Mouse (Mus musculus): ENCODE results near the gene Tdrd3. TPM values are rescaled to one million over a fixed set of nuclear protein-coding genes. Genes with fewer than 3 reads are reported as not detected.

The Tdrd3 gene
- 10 to 100 TPM; 14.5 to 69.3 (median 53.6) TPM for total RNA-seq (2018; cell fraction: chromatin; rRNA removed)
- total RNA-seq (2018; cell fraction: cytosol; rRNA removed) = 10 to 100 TPM in 24 of 26 experiments, 1 to 10 TPM in 2; 8.5 to 18.2 (median 13.5) TPM
- total RNA-seq (2018; cell fraction: nucleus; rRNA removed) = 10 to 100 TPM in 23 of 26 experiments, 1 to 10 TPM in 3; 7.3 to 58.5 (median 24.9) TPM
- 11.4 to 21.7 TPM (median 13.5 TPM) in 3 replicates for polyA plus RNA-seq (2018)

DNA sequence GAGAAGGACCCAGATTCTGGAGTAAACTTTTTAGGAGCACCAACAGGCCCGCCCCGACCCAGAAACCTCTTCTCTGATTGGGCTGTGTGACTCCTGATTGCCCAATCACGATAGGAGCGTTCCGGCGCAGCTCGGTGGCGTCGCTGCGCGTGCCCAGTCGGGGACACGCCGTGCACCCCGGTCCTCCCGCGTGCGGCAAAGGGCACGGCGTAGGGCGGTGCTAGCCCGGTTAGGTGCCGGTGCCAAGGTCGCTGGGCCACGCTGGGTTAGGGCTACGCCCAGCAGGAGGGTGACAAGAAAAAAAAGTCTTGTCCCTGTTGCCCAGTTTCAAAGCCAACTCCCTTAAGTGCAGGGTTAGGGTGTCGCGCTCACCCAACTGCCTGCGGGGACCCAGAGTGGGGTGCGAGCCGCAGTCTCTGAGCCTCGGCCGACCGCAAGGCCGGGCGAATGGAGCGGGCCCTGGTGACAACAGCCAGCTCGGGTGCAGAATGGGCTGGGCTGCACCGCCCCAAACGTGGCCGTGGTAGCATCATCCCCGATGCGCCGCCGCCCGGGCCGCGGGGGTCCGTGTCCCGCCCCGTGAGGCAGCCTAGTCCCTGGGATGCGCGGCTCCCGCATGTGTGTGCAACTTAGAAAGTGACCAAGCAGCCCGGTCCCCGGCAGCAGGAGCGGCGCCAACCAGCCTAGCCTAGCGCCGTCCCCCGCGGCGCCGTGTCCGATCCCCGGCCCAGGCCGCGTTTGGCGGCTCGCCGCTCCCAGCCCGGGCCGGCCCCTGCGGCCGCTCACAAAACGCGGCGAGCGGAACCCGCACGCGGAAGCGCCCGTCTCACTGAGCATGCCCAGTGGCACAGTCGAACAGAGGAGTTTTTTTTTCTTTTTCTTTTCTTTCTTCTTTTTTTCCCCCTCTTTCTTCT, at the start of gene Tdrd3:
TSS of gene Tdrd3 (plus strand) at position 832 of the 914 bp plus-strand sequence.
- Histone ChIP-seq H3K27ac (peak within 1 kb of the TSS; percentile 63), H3K4me3 (ENCODE audit: inconsistent target) (peak within 1 kb of the TSS; percentile 66), H3K36me3 (ENCODE audit: inconsistent target) (no peaks in the 10 kb centered on the region), H3K79me2 (ENCODE audit: inconsistent target) (peaks cover 31% of the 10 kb centered on the region)
- 0% methylated on average over 85 of the region's 85 CpGs for WGBS (ENCODE audit: missing documents)

DNA sequence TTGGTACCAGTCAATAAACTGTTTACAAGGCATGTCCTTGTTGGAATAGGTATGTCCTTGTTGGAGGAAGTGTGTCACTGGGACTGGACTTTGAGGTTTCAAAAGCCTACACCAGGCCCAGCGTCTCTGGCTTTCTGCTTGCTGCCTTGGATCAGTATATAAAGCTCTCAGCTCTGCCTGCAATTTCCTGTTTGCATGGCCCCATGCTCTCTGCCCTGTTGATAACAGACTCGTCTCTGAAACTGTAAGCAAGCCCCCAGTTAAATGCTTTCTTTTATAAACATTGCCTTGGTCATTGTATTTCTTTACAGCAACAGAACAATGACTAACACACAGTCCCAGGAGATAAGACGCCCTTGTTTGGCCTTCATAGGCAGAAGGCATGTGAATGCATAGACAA, 49.3 kb upstream of the Tdrd3 start:
- WGBS (ENCODE audit: missing documents) = 60% methylated on average over 3 of the region's 3 CpGs
- no peak overlapping the region for H3K27ac ChIP-seq
- no peak overlapping the region for H3K4me3 ChIP-seq (ENCODE audit: inconsistent target)
- H3K36me3 ChIP-seq (ENCODE audit: inconsistent target) = no peaks in the 10 kb centered on the region
- H3K79me2 ChIP-seq (ENCODE audit: inconsistent target) = no peaks in the 10 kb centered on the region

DNA sequence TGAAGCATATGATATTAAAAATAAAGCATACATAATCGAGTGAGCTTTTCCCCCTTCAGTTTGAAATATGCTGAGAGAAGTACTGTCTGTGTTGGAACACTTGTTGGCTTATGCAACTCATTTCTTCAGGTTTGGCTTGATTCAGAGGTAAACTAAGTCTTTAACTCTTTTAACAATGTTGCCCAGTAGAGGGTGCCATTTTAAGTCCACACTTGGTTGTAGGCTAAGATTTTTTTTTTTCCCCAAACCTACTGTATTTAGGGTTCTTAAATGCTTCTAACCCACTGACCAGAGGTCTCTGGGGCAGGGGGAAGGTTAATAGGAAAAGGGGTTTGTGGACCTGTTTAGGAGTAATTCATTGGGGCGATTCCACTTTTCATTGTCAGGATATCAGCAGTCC, 33.4 kb upstream of the Tdrd3 start:
- Histone ChIP-seq H3K27ac (no peak overlapping the region), H3K36me3 (ENCODE audit: inconsistent target) (no peaks in the 10 kb centered on the region)
- 80% methylated on average over 2 of the region's 2 CpGs for WGBS (ENCODE audit: missing documents)

DNA sequence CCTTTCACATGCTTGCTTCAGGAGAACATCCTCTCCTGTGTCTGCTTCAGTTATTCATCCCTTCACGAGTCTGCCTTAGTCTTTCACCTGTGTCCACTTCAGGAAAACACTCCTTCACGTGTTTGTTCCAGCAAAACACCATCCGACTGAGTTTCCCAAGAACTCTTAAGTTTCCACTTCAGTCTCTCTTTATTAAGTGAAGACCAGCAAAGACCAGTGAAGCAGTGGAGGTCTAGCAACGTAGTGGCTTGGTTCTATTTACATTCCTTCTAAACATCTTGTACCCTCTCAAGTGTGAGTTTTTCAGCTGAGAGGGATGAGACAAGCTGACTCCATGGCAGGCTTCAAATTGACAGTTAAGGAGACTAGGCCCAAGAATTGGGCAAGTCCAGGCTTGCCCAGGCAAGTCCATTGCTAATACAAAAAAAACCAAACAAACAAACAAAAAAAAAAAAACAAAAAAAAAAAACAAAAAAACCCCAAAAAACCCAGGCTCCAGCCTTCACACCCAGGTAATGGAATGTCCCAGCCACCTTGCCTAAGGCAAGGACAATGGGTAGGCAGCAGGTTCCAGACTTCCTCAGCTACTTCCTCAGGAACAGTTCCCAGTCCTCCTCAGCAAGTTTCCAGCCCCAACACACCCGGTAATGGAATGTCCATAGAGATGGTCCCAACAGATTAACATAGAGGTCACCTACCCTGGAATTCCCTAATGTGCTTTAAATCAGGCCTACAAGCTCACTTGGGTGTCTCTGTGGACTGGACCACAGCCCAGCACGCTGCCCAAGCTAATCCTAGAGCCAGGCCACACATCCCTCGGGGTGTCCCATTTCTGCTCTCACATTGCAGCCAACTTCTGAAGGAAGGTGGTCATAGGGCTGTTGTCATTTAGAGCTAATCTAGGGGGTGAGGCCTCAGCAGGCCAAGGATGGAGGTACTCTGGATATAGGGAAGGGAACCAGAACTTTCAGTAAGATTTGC, 31.9 kb upstream of the Tdrd3 start:
- H3K4me3 ChIP-seq (ENCODE audit: inconsistent target) = no peak overlapping the region
- 83% methylated on average over 7 of the region's 7 CpGs for WGBS (ENCODE audit: missing documents)
- no peaks in the 10 kb centered on the region for H3K36me3 ChIP-seq (ENCODE audit: inconsistent target)
- no peak overlapping the region for H3K27ac ChIP-seq
- no peaks in the 10 kb centered on the region for H3K79me2 ChIP-seq (ENCODE audit: inconsistent target)

More for the DNA sequence above, 33.4 kb upstream of the Tdrd3 start:
- H3K79me2 ChIP-seq (ENCODE audit: inconsistent target) = no peaks in the 10 kb centered on the region
- H3K4me3 ChIP-seq (ENCODE audit: inconsistent target) = no peak overlapping the region

DNA sequence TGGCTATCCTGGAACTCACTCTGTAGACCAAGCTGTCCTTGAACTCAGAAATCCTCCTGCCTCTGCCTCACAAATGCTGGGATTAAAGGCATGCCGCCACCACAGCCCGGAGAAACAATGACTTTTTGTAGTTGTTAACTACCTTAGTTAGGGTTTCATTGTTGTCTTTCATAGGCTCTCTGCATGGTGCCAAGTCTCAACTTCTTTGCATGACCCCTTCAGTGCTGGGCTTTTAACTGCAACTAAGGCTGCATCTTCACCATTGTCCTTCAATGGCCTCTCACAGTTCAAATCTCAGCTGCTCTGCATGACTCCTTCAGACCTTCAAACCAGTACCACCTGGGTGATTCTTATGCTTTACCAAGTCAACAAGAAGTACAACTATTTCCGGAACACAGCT, 23.3 kb upstream of the Tdrd3 start:
- Histone ChIP-seq H3K27ac (no peak overlapping the region), H3K36me3 (ENCODE audit: inconsistent target) (no peaks in the 10 kb centered on the region), H3K4me3 (ENCODE audit: inconsistent target) (no peak overlapping the region), H3K79me2 (ENCODE audit: inconsistent target) (no peaks in the 10 kb centered on the region)
- WGBS (ENCODE audit: missing documents) = 96% methylated on average over 3 of the region's 3 CpGs

DNA sequence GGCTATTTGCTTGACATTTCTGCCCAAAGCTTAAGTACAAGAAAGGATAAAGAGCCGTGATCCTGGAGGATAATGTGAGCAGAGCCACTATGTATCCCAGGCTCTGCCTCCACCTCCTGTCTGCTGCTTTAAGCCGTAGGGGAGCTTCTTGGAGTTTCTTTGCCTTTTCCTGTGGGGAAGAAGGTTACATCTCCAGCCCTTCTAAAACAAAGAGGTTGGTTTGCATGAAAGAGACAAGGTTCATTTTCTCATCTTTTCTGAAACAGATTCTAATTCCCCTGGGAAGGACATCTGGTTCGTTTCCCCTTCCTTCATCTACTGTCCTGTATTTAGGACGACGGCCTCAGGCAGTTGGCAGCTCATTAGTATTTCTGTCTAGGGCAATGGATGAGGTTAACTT, 19.8 kb upstream of the Tdrd3 start:
- Histone ChIP-seq H3K79me2 (ENCODE audit: inconsistent target) (no peaks in the 10 kb centered on the region), H3K4me3 (ENCODE audit: inconsistent target) (no peak overlapping the region)
- WGBS (ENCODE audit: missing documents) = 93% methylated on average over 5 of the region's 5 CpGs

DNA sequence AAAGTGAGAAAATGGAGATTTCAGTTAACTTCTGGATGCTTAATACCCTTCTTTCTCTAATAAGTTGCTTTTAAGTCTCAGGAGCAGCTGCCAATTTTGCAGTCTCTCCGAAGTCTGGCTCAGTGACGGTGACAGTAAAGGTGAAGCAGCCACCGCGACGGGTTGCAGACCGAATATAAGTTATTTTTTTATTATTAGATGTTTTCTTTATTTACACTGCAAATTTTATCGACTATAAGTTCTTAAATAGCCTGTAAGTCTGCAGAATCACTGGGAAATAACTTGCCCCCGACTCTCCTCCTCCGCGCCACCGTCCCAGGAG, 992 bp upstream of the Tdrd3 start:
- Histone ChIP-seq H3K27ac (0 out of 2 replicates have a peak overlapping the region, but pooled peaks have one; percentile 5), H3K4me3 (ENCODE audit: inconsistent target) (peak overlapping the region; percentile 66), H3K36me3 (ENCODE audit: inconsistent target) (no peaks in the 10 kb centered on the region), H3K79me2 (ENCODE audit: inconsistent target) (peaks cover 24% of the 10 kb centered on the region)
- under 1% methylated on average over 11 of the region's 11 CpGs for WGBS (ENCODE audit: missing documents)

More for the DNA sequence above, 19.8 kb upstream of the Tdrd3 start:
- Histone ChIP-seq H3K27ac (no peak overlapping the region), H3K36me3 (ENCODE audit: inconsistent target) (no peaks in the 10 kb centered on the region)

DNA sequence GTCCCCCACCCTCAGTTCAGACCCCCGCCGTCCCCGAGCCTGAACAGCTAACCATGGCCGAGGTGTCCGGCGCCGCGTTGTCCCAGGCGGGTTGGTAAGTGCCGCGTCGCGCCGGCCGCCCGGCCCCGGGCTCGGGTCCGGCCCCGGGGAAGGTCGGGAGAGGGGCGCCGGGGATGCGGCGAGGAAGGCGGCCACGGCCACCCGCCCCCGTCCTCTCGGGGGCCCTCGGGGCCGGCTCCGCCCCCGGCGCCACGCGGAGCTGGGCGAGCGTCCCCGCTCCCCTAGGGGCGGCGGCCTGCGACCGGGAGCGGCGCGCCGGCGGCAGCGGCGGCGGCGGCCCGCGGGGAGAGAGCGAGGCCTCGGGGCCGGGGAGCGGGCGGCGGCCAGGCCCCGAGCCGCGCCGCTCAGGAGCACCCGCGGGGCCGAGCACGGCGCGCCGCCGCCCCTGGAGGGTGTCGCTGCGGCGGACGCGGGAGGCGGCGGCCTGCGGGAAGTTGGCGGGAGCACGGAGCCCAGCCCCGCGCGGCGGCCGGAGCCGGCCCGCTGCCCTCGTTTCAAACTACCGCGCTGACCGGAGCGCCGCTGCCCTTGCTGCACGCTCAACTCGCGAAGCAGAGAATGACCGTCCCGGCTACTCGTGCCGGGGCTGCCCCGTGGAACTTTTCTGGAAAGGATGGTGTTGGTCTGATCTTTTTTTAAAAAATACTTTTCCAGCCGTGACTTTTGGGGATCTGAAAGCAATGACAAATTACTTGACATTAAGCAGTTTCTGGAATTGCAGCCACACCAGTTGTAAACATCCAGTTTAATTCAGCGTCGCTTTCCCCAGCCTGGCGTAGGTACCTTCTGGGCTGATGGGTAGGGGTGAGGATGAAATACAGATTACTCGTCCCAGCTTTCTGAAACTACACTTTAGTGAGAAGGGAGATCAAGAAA, 584 bp downstream of the Tdrd3 start:
- peak overlapping the region; percentile 66 for H3K4me3 ChIP-seq (ENCODE audit: inconsistent target)
- peaks cover 39% of the 10 kb centered on the region for H3K79me2 ChIP-seq (ENCODE audit: inconsistent target)
- no peaks in the 10 kb centered on the region for H3K36me3 ChIP-seq (ENCODE audit: inconsistent target)
- WGBS (ENCODE audit: missing documents) = under 1% methylated on average over 72 of the region's 109 CpGs
- peak overlapping the region; percentile 63 for H3K27ac ChIP-seq

DNA sequence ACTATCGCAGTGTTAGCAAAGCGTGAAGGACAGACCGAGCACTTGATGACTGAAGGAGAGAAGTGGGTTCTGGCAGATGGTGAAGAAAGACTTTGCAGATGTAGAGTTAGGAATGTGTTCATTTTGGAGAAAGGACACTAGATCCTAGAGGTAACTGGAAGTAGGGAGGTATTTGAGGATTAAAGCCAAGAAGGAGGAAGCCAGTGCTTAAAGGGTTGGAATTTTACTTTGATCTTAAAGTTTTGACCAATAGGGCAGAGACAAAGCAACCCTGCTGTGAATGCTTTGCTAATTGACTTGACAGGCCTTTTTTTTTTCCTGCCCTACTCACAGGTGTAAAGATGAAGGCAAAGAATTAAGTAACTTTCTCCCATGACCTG, 1.2 kb downstream of the Tdrd3 start:
- Histone ChIP-seq H3K79me2 (ENCODE audit: inconsistent target) (peaks cover 39% of the 10 kb centered on the region), H3K4me3 (ENCODE audit: inconsistent target) (peak overlapping the region; percentile 57), H3K27ac (peak overlapping the region; percentile 53), H3K36me3 (ENCODE audit: inconsistent target) (no peaks in the 10 kb centered on the region)
- 0% methylated on average over 3 of the region's 3 CpGs for WGBS (ENCODE audit: missing documents)

DNA sequence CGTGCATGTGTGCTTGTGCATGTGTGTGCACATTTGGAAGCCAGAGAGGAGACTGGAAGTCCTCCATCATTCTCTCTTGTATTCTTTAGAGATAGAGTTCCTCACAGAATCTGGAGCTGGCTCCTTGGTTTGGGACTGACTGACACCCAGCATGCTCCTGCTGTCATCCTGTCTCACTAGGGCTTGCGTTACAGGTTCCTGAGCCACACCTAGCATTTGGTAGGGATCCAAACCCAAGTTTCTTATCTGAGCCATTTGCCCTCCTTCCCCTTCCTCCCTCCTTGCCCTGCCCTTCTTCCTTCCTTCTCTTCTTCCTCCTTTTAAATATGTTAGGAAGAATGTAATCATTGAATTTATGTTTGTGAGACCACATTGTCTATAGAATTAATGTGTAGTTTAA, 3.3 kb downstream of the Tdrd3 start:
- H3K27ac ChIP-seq = no peak overlapping the region
- 59% methylated on average over 2 of the region's 2 CpGs for WGBS (ENCODE audit: missing documents)
- H3K4me3 ChIP-seq (ENCODE audit: inconsistent target) = no peak overlapping the region
- H3K36me3 ChIP-seq (ENCODE audit: inconsistent target) = no peaks in the 10 kb centered on the region
- H3K79me2 ChIP-seq (ENCODE audit: inconsistent target) = peaks cover 58% of the 10 kb centered on the region

DNA sequence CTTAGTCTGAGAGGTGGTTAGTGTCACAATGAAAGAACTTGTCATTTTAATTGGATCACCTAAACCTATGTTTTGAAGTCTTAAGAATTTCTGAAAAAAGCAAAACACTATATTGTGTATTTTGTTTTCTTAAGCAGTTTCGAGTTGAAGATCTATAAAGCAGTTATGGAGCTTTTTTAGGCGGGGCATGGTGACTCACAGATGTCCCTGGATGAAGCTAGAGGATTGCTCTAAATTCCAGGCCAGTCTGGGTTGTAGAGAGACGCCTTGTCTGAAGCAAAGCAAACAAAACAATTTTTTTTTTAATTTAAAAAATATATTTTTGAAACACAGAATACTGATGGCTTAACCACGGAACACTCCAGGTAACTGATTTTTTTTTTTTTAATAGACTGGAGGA, 4.1 kb downstream of the Tdrd3 start:
- Histone ChIP-seq H3K79me2 (ENCODE audit: inconsistent target) (peaks cover 66% of the 10 kb centered on the region), H3K27ac (no peak overlapping the region), H3K36me3 (ENCODE audit: inconsistent target) (no peaks in the 10 kb centered on the region), H3K4me3 (ENCODE audit: inconsistent target) (no peak overlapping the region)
- 92% methylated on average over 4 of the region's 4 CpGs for WGBS (ENCODE audit: missing documents)

DNA sequence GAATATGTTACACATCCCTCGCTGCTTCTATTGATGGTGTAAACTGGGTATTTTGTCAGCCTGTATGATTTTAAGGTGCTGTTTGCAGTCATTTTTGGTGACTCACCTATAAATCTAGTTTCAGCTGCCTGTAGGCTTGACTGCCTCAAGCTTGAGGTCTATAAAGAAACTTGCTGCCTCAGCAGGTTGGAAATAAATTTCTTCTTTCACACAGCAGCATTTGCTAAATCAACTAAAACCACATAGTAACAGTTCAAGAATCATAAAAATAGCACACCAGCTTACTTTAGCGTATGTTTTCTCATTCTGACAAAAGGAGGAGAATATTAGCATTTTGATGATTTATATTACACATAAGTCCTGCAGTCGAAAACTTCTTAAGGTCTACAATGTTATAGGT, 6.0 kb downstream of the Tdrd3 start:
- Histone ChIP-seq H3K36me3 (ENCODE audit: inconsistent target) (no peaks in the 10 kb centered on the region), H3K79me2 (ENCODE audit: inconsistent target) (peaks cover 84% of the 10 kb centered on the region), H3K27ac (no peak overlapping the region), H3K4me3 (ENCODE audit: inconsistent target) (no peak overlapping the region)
- WGBS (ENCODE audit: missing documents) = 68% methylated on average over 3 of the region's 3 CpGs

DNA sequence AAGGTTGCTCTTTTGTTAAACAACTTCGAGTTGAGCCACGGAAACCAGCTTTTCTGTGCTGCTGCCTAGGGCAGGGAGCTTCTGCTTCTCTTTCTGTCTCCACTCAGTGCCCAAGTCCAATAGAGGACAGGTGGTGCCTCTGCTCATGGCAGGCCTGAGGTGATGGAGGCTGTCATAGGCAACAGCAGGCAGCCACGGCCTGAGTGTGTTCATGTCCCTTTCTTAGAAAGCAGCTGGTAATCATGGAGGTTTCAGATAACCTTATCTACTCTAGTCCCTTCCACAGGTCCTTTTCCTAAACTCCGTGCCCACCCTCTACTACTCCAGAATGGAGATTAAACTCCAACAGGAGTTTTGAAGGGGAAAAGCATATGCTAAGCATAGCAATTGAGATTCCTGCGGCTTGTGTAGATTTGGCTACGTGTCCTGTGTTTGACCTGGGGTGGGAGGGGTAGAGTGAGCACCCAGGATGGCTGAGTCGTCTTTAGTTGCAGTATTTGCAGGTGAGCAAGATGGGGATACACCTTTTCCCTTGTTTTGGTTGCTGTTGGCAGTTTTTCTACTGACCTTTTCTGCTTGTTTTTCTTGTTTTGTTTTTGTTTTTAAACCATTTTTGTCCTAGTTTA, 10.0 kb downstream of the Tdrd3 start:
- Histone ChIP-seq H3K79me2 (ENCODE audit: inconsistent target) (peaks cover 80% of the 10 kb centered on the region; the same call in 1 of the 2 replicates), H3K4me3 (ENCODE audit: inconsistent target) (no peak overlapping the region), H3K27ac (no peak overlapping the region), H3K36me3 (ENCODE audit: inconsistent target) (no peaks in the 10 kb centered on the region)
- 93% methylated on average over 7 of the region's 7 CpGs for WGBS (ENCODE audit: missing documents)
